Mouse (Mus musculus): ENCODE measurements at regions not wholly inside any gene's neighbourhood (a gene's known extent, or its start where the extent isn't known, plus 50 kb on each side); places are given as distances from the start of the nearest gene placed in this dataset.
A peak's percentile ranks its signal among the peaks of the same experiment; 100 is the strongest.

- no peak for DNase-seq (ENCODE audit: low read depth, low spot score)
Measured at GRCm38 (mm10) chr2:72751441-72751840, 228.8 kb downstream of the Sp3 start.

GRCm38 (mm10) chr2:72752624-72753176 lies 227.5 kb downstream of the Sp3 start:
- DNase-seq (ENCODE audit: low read depth, low spot score): no peak

GRCm38 (mm10) chr2:72753788-72754713 lies 226.2 kb downstream of the Sp3 start:
- DNase-seq (ENCODE audit: low read depth, low spot score): no peak

GRCm38 (mm10) chr2:72763454-72763853 lies 216.8 kb downstream of the Sp3 start:
- DNase-seq (ENCODE audit: low read depth, low spot score): no peak

GRCm38 (mm10) chr2:72769030-72769630 lies 211.1 kb downstream of the Sp3 start:
- DNase-seq (ENCODE audit: low read depth, low spot score): no peak

GRCm38 (mm10) chr2:72773401-72773800 lies 206.8 kb downstream of the Sp3 start:
- peak; percentile 45 for DNase-seq (ENCODE audit: low read depth, low spot score)

GRCm38 (mm10) chr2:72777330-72777729 lies 202.9 kb downstream of the Sp3 start:
- DNase-seq (ENCODE audit: low read depth, low spot score): no peak

GRCm38 (mm10) chr2:72777806-72778510 lies 202.3 kb downstream of the Sp3 start:
- DNase-seq (ENCODE audit: low read depth, low spot score): no peak

- DNase-seq (ENCODE audit: low read depth, low spot score): no peak
Measured at GRCm38 (mm10) chr2:72779268-72780163, 200.7 kb downstream of the Sp3 start.

- DNase-seq (ENCODE audit: low read depth, low spot score): peak; percentile 48
Measured at GRCm38 (mm10) chr2:72781369-72782275, 198.6 kb downstream of the Sp3 start.

- DNase-seq (ENCODE audit: low read depth, low spot score): no peak
Measured at GRCm38 (mm10) chr2:72782355-72782754, 197.9 kb downstream of the Sp3 start.

- DNase-seq (ENCODE audit: low read depth, low spot score): no peak
Measured at GRCm38 (mm10) chr2:72785365-72786043, 194.7 kb downstream of the Sp3 start.

GRCm38 (mm10) chr2:72786044-72786737 lies 194.1 kb downstream of the Sp3 start:
- DNase-seq (ENCODE audit: low read depth, low spot score): no peak

- no peak for DNase-seq (ENCODE audit: low read depth, low spot score)
Measured at GRCm38 (mm10) chr2:72787616-72788015, 192.6 kb downstream of the Sp3 start.

GRCm38 (mm10) chr2:72791496-72791895 lies 188.8 kb downstream of the Sp3 start:
- DNase-seq (ENCODE audit: low read depth, low spot score): no peak

GRCm38 (mm10) chr2:72793424-72793823 lies 186.8 kb downstream of the Sp3 start:
- DNase-seq (ENCODE audit: low read depth, low spot score): no peak

- no peak for DNase-seq (ENCODE audit: low read depth, low spot score)
Measured at GRCm38 (mm10) chr2:72794501-72794900, 185.7 kb downstream of the Sp3 start.

GRCm38 (mm10) chr2:72797002-72797718 lies 183.1 kb downstream of the Sp3 start:
- no peak for DNase-seq (ENCODE audit: low read depth, low spot score)
